Mouse (Mus musculus): ENCODE data around the gene Rbm14. TPM values are rescaled to one million over a fixed set of nuclear protein-coding genes. Genes with fewer than 3 reads are reported as not detected.

Gene Rbm14
- total RNA-seq, 2 experiments from 2014 or later, result 48.7 to 60.3 TPM

Other genes with a start within 250 kb of the Rbm14 start
- gene Lrfn4, start 196.0 kb downstream of the Rbm14 start, total RNA-seq (2021), result 1 to 10 TPM; 5.5 to 6.9 TPM
- 10 to 100 TPM; 36.2 to 38.3 TPM for gene Rce1, start 186.0 kb downstream of the Rbm14 start, total RNA-seq (2021)
- gene Gm960, start 113.0 kb downstream of the Rbm14 start, total RNA-seq (2021), result under 1 TPM in 1 of 2 experiments, not detected in 1; 0.13 TPM
- gene Sptbn2, start 100.5 kb downstream of the Rbm14 start, total RNA-seq (2021), result under 1 TPM; 0.49 to 0.53 TPM
- gene Rbm4b, start 55.1 kb downstream of the Rbm14 start, total RNA-seq (2021), result 10 to 100 TPM; 16.4 to 17.1 TPM
- gene Rbm4, start 17.7 kb downstream of the Rbm14 start, total RNA-seq (2021), result 10 to 100 TPM; 57.6 to 68.1 TPM
- gene Gm21992, start within 50 bp of the Rbm14 start, total RNA-seq (2021), result 10 to 100 TPM; 24.5 to 25.1 TPM
- 100 to 1,000 TPM; 112 to 121 TPM for gene Ccs, start 27.7 kb upstream of the Rbm14 start, total RNA-seq (2021)
- under 1 TPM in 1 of 2 experiments, not detected in 1; 0.20 TPM for gene Ccdc87, start 27.7 kb upstream of the Rbm14 start, total RNA-seq (2021)
- gene Ctsf, start 43.5 kb upstream of the Rbm14 start, total RNA-seq (2021), result 100 to 1,000 TPM; 332 to 462 TPM
- under 1 TPM; 0.53 to 0.66 TPM for gene Actn3, start 66.3 kb upstream of the Rbm14 start, total RNA-seq (2021)
- gene Zdhhc24, start 67.0 kb upstream of the Rbm14 start, total RNA-seq (2021), result 10 to 100 TPM; 21.3 to 21.9 TPM
- gene Bbs1, start 95.0 kb upstream of the Rbm14 start, total RNA-seq (2021), result 1 to 10 TPM; 9.1 to 9.2 TPM
- 100 to 1,000 TPM in 1 of 2 experiments, 10 to 100 TPM in 1; 86.1 to 110 TPM for gene Dpp3, start 116.7 kb upstream of the Rbm14 start, total RNA-seq (2021)
- 1 to 10 TPM; 7.7 to 8.2 TPM for gene Peli3, start 131.5 kb upstream of the Rbm14 start, total RNA-seq (2021)
- gene Mrpl11, start 150.5 kb upstream of the Rbm14 start, total RNA-seq (2021), result 10 to 100 TPM; 56.7 to 59.1 TPM
- gene Npas4, start 178.7 kb upstream of the Rbm14 start, total RNA-seq (2021), result under 1 TPM; 0.20 to 0.40 TPM
- gene Slc29a2, start 212.2 kb upstream of the Rbm14 start, total RNA-seq (2021), result 1 to 10 TPM; 4.5 to 5.3 TPM
- gene B4gat1, start 227.2 kb upstream of the Rbm14 start, total RNA-seq (2021), result 10 to 100 TPM; 27.8 to 43.5 TPM
- 1 to 10 TPM in 1 of 2 experiments, under 1 TPM in 1; 0.99 to 2.3 TPM for gene AC124502.3, start 227.3 kb upstream of the Rbm14 start, total RNA-seq (2021)
- 10 to 100 TPM; 26.7 to 29.9 TPM for gene Brms1, start 229.7 kb upstream of the Rbm14 start, total RNA-seq (2021)
- 1 to 10 TPM; 3.5 to 3.6 TPM for gene Rin1, start 238.8 kb upstream of the Rbm14 start, total RNA-seq (2021)

Measured in adrenal gland, postnatal 36 days (tissue).